Mouse (Mus musculus) liver, embryonic 14.5 days (tissue): Measurements from ENCODE around the gene Mlec.

Source experiments
- CTCF ChIP-seq: IDR thresholded peaks from 2 replicates; pipeline ENCODE4 v1.5.1; 2016; ENCODE audit warnings: antibody characterized with exemption, low read depth, control low read depth
- EP300 ChIP-seq: IDR thresholded peaks from 2 replicates; pipeline ENCODE4 v1.6.1; 2016; ENCODE audit warnings: antibody characterized with exemption, low read depth

GRCm38 (mm10) chr5:115187188-115188131, 29.5 kb upstream of the Mlec start:
- TF ChIP-seq CTCF (peak; percentile 95), EP300 (no peak)
